Mouse (Mus musculus): ENCODE data around the gene 6330403K07Rik. TPM values are rescaled to one million over a fixed set of nuclear protein-coding genes. Genes with fewer than 3 reads are reported as not detected.
A peak's percentile ranks its signal among the peaks of the same experiment; 100 is the strongest.

The 6330403K07Rik gene
- polyA plus RNA-seq, 2 experiments, result 0.86 to 1.7 TPM

- peak; percentile 24 to 50 (median 41) for DNase-seq (ENCODE audit: low read depth in 3 of 3, low spot score in 3 of 3)
- peak; percentile 78 for ATAC-seq (ENCODE audit: insufficient read depth)
Measured at GRCm38 (mm10) chr11:71003611-71004315, 29.6 kb downstream of the 6330403K07Rik start.

GRCm38 (mm10) chr11:71001167-71001566 lies 32.1 kb downstream of the 6330403K07Rik start:
- TF ChIP-seq CTCF (IDR thresholded peaks at IDR 0.05; ENCODE audit: low read depth) (no peak), EP300 (IDR thresholded peaks at IDR 0.05; ENCODE audit: low read depth) (no peak)
- H3K27me3 ChIP-seq (ENCODE audit: control insufficient read depth, insufficient read depth, low read length), result no peaks in the 10 kb centered on the region
- no peak overlapping the region for H3K4me3 ChIP-seq (ENCODE audit: insufficient read depth in 1 of 2, low read depth in 2 of 2, low read length in 2 of 2)
- no peaks in the 10 kb centered on the region for H3K9me3 ChIP-seq (ENCODE audit: control insufficient read depth, low read length)
- peaks cover 8 to 9% of the 10 kb centered on the region in 2 experiments for H3K4me1 ChIP-seq (replicated peaks; ENCODE audit: control insufficient read depth in 2 of 2, insufficient read depth in 2 of 2, low read length in 1 of 2)
- H3K9ac ChIP-seq (replicated peaks), result no peak overlapping the region
- H3K4me2 ChIP-seq (ENCODE audit: low read depth), result no peak overlapping the region
- DNase-seq (ENCODE audit: low read depth in 3 of 3, low spot score in 3 of 3) (no peak), ATAC-seq (ENCODE audit: insufficient read depth) (no peak)
- no peak overlapping the region for H3K27ac ChIP-seq
- 83% methylated on average over 4 of the region's 4 CpGs for WGBS (ENCODE audit: insufficient replicate concordance)
- peaks cover 20% of the 10 kb centered on the region for H3K36me3 ChIP-seq (replicated peaks; ENCODE audit: control insufficient read depth, insufficient read depth, low read depth)

More at GRCm38 (mm10) chr11:71003611-71004315, 29.6 kb downstream of the 6330403K07Rik start:
- Histone ChIP-seq H3K9me3 (ENCODE audit: control insufficient read depth, low read length) (no peaks in the 10 kb centered on the region), H3K4me2 (ENCODE audit: low read depth) (peak overlapping the region; percentile 93), H3K36me3 (replicated peaks; ENCODE audit: control insufficient read depth, insufficient read depth, low read depth) (peaks cover 4% of the 10 kb centered on the region; the same call in 1 of the 2 replicates), H3K27me3 (ENCODE audit: control insufficient read depth, insufficient read depth, low read length) (no peaks in the 10 kb centered on the region), H3K9ac (replicated peaks) (peak overlapping the region; percentile 69), H3K27ac (peak overlapping the region; percentile 24), H3K4me1 (replicated peaks; ENCODE audit: control insufficient read depth in 2 of 2, insufficient read depth in 2 of 2, low read length in 1 of 2) (peaks cover 8 to 9% of the 10 kb centered on the region in 2 experiments), H3K4me3 (ENCODE audit: insufficient read depth in 1 of 2, low read depth in 2 of 2, low read length in 2 of 2) (peak overlapping the region; percentile 74 to 92)
- TF ChIP-seq CTCF (IDR thresholded peaks at IDR 0.05; ENCODE audit: low read depth), result no peak
- TF ChIP-seq EP300 (IDR thresholded peaks at IDR 0.05; ENCODE audit: low read depth), result no peak
- WGBS (ENCODE audit: insufficient replicate concordance), result under 1% methylated on average over 49 of the region's 49 CpGs

- peak; percentile 93 for ATAC-seq (ENCODE audit: insufficient read depth)
- H3K4me3 ChIP-seq (ENCODE audit: insufficient read depth in 1 of 2, low read depth in 2 of 2, low read length in 2 of 2), result peak within 1 kb of the TSS; percentile 89 to 97
- no peaks in the 10 kb centered on the region for H3K9me3 ChIP-seq (ENCODE audit: control insufficient read depth, low read length)
- TF ChIP-seq EP300 (IDR thresholded peaks at IDR 0.05; ENCODE audit: low read depth) (no peak), CTCF (IDR thresholded peaks at IDR 0.05; ENCODE audit: low read depth) (peak; percentile 97)
- WGBS (ENCODE audit: insufficient replicate concordance), result 0% methylated on average over 63 of the region's 64 CpGs
- peak; percentile 79 to 84 (median 83) for DNase-seq (ENCODE audit: low read depth in 3 of 3, low spot score in 3 of 3)
- no peaks in the 10 kb centered on the region for H3K27me3 ChIP-seq (ENCODE audit: control insufficient read depth, insufficient read depth, low read length)
- peaks cover 6 to 9% of the 10 kb centered on the region in 2 experiments for H3K4me1 ChIP-seq (replicated peaks; ENCODE audit: control insufficient read depth in 2 of 2, insufficient read depth in 2 of 2, low read length in 1 of 2)
- peak within 1 kb of the TSS; percentile 98 for H3K4me2 ChIP-seq (ENCODE audit: low read depth)
- peak within 1 kb of the TSS; percentile 20 for H3K27ac ChIP-seq
- H3K36me3 ChIP-seq (replicated peaks; ENCODE audit: control insufficient read depth, insufficient read depth, low read depth), result peaks cover 30% of the 10 kb centered on the region
- peak within 1 kb of the TSS; percentile 85 for H3K9ac ChIP-seq (replicated peaks)
Measured at GRCm38 (mm10) chr11:70982557-70983228, 50.6 kb downstream of the 6330403K07Rik start, which contains the start of gene C1qbp. TSS of gene C1qbp (minus strand) at chr11:70983026.

GRCm38 (mm10) chr11:70982030-70982429 lies 51.3 kb downstream of the 6330403K07Rik start:
- Histone ChIP-seq H3K27ac (peak overlapping the region; percentile 20), H3K36me3 (replicated peaks; ENCODE audit: control insufficient read depth, insufficient read depth, low read depth) (peaks cover 36% of the 10 kb centered on the region), H3K4me3 (ENCODE audit: insufficient read depth in 1 of 2, low read depth in 2 of 2, low read length in 2 of 2) (peak overlapping the region; percentile 89 to 97), H3K9ac (replicated peaks) (peak overlapping the region; percentile 85), H3K4me2 (ENCODE audit: low read depth) (peak overlapping the region; percentile 98), H3K27me3 (ENCODE audit: control insufficient read depth, insufficient read depth, low read length) (no peaks in the 10 kb centered on the region), H3K9me3 (ENCODE audit: control insufficient read depth, low read length) (no peaks in the 10 kb centered on the region), H3K4me1 (replicated peaks; ENCODE audit: control insufficient read depth in 2 of 2, insufficient read depth in 2 of 2, low read length in 1 of 2) (peaks cover 6 to 9% of the 10 kb centered on the region in 2 experiments)
- ATAC-seq (ENCODE audit: insufficient read depth) (no peak), DNase-seq (ENCODE audit: low read depth in 3 of 3, low spot score in 3 of 3) (no peak)
- WGBS (ENCODE audit: insufficient replicate concordance), result 2% methylated on average over 12 of the region's 12 CpGs
- no peak for TF ChIP-seq EP300 (IDR thresholded peaks at IDR 0.05; ENCODE audit: low read depth)
- no peak for TF ChIP-seq CTCF (IDR thresholded peaks at IDR 0.05; ENCODE audit: low read depth)

Other genes starting within 250 kb of the 6330403K07Rik start
- gene Scimp, start 220.9 kb downstream of the 6330403K07Rik start, polyA plus RNA-seq (2012; rRNA removed), result 0.10 and 0.12 TPM in 2 replicates
- gene Scimp, start 220.9 kb downstream of the 6330403K07Rik start, polyA plus RNA-seq (2014; fragmentation: Nextera tagmentation; extraction: Ambion mirVana), result 0.51 and 0.64 TPM in 2 replicates
- gene Rabep1, start 188.7 kb downstream of the 6330403K07Rik start, polyA plus RNA-seq (2012; rRNA removed), result 2.1 and 3.7 TPM in 2 replicates
- gene Rabep1, start 188.7 kb downstream of the 6330403K07Rik start, polyA plus RNA-seq (2014; fragmentation: Nextera tagmentation; extraction: Ambion mirVana), result 9.1 and 10.3 TPM in 2 replicates
- 26.5 and 41.5 TPM in 2 replicates for gene Nup88, start 63.5 kb downstream of the 6330403K07Rik start, polyA plus RNA-seq (2012; rRNA removed)
- 60.9 and 61.0 TPM in 2 replicates for gene Nup88, start 63.5 kb downstream of the 6330403K07Rik start, polyA plus RNA-seq (2014; fragmentation: Nextera tagmentation; extraction: Ambion mirVana)
- 49.4 and 60.2 TPM in 2 replicates for gene Rpain, start 63.3 kb downstream of the 6330403K07Rik start, polyA plus RNA-seq (2012; rRNA removed)
- 109 and 113 TPM in 2 replicates for gene Rpain, start 63.3 kb downstream of the 6330403K07Rik start, polyA plus RNA-seq (2014; fragmentation: Nextera tagmentation; extraction: Ambion mirVana)
- gene C1qbp, start 50.5 kb downstream of the 6330403K07Rik start, polyA plus RNA-seq (2012; rRNA removed), result 72.4 and 129 TPM in 2 replicates
- 162 and 186 TPM in 2 replicates for gene C1qbp, start 50.5 kb downstream of the 6330403K07Rik start, polyA plus RNA-seq (2014; fragmentation: Nextera tagmentation; extraction: Ambion mirVana)
- 4.4 and 6.2 TPM in 2 replicates for gene Dhx33, start 29.1 kb downstream of the 6330403K07Rik start, polyA plus RNA-seq (2012; rRNA removed)
- gene Dhx33, start 29.1 kb downstream of the 6330403K07Rik start, polyA plus RNA-seq (2014; fragmentation: Nextera tagmentation; extraction: Ambion mirVana), result 4.9 and 5.8 TPM in 2 replicates
- gene Mis12, start 13.9 kb downstream of the 6330403K07Rik start, polyA plus RNA-seq (2012; rRNA removed), result 8.0 and 13.3 TPM in 2 replicates
- gene Mis12, start 13.9 kb downstream of the 6330403K07Rik start, polyA plus RNA-seq (2014; fragmentation: Nextera tagmentation; extraction: Ambion mirVana), result 14.7 and 15.8 TPM in 2 replicates
- 9.4 and 10.4 TPM in 2 replicates for gene Derl2, start 13.7 kb downstream of the 6330403K07Rik start, polyA plus RNA-seq (2012; rRNA removed)
- gene Derl2, start 13.7 kb downstream of the 6330403K07Rik start, polyA plus RNA-seq (2014; fragmentation: Nextera tagmentation; extraction: Ambion mirVana), result 35.7 and 36.9 TPM in 2 replicates
- 0.08 and 0.17 TPM in 2 replicates for gene Nlrp1a, start 111.2 kb upstream of the 6330403K07Rik start, polyA plus RNA-seq (2012; rRNA removed)
- 0.19 and 0.32 TPM in 2 replicates for gene Nlrp1a, start 111.2 kb upstream of the 6330403K07Rik start, polyA plus RNA-seq (2014; fragmentation: Nextera tagmentation; extraction: Ambion mirVana)
- 0.10 and 0.11 TPM in 2 replicates for gene Nlrp1b, start 197.2 kb upstream of the 6330403K07Rik start, polyA plus RNA-seq (2012; rRNA removed)
- 0.04 TPM in 1 of 2 replicates, not detected in the other for gene Nlrp1b, start 197.2 kb upstream of the 6330403K07Rik start, polyA plus RNA-seq (2014; fragmentation: Nextera tagmentation; extraction: Ambion mirVana)

Measured in liver, embryonic 14.5 days (tissue).